Mouse (Mus musculus) midbrain, postnatal 0 days (tissue): ENCODE data around the gene Dennd5a. TPM values are rescaled to one million over a fixed set of nuclear protein-coding genes. Genes with fewer than 3 reads are reported as not detected.
"Not testable (repeated sequence)": the region's sequence is repeated elsewhere in the genome, so short reads cannot be mapped to it uniquely, and the experiment has no call there.

Experiments used
- ATAC-seq: fragments of 200-750 bp; cut with Nextera tagmentation; 2 replicates; pipeline ENCODE4 v1.8.0; 2017; ENCODE audit warnings: moderate number of reproducible peaks, mild to moderate bottlenecking, moderate TSS enrichment, moderate library complexity; ENCODE audit not compliant: low FRiP score
- DNase-seq: peaks from one replicate; pipeline ENCODE4 v3.0.0-alpha.2; 2015; ENCODE audit warnings: low spot score
- H3K27ac ChIP-seq: fragments of 300-500 bp; sonication (generic); 2 replicates; pipeline ENCODE4 v1.5.1; 2014; ENCODE audit warnings: low read depth, mild to moderate bottlenecking, low read length, mixed read lengths
- H3K27me3 ChIP-seq: fragments of 300-500 bp; sonication (generic); 2 replicates; pipeline ENCODE4 v1.6.1; 2014; ENCODE audit warnings: low read length, control low read depth, mixed read lengths; ENCODE audit not compliant: insufficient read depth
- H3K36me3 ChIP-seq: fragments of 300-500 bp; sonication (generic); 2 replicates; pipeline ENCODE4 v1.6.1; 2014; ENCODE audit warnings: low read length, control low read depth, mixed read lengths; ENCODE audit not compliant: insufficient read depth
- H3K4me1 ChIP-seq: fragments of 300-500 bp; sonication (generic); 2 replicates; pipeline ENCODE4 v1.6.1; 2014; ENCODE audit warnings: mild to moderate bottlenecking, control low read depth, antibody characterized with exemption, low read length, mixed read lengths; ENCODE audit not compliant: insufficient read depth
- H3K4me2 ChIP-seq: fragments of 300-500 bp; sonication (generic); 2 replicates; pipeline ENCODE4 v1.6.1; 2014; ENCODE audit warnings: low read depth, mild to moderate bottlenecking, low read length, mixed read lengths; ENCODE audit not compliant: poor library complexity, severe bottlenecking
- H3K4me3 ChIP-seq: fragments of 300-500 bp; sonication (generic); 2 replicates; pipeline ENCODE4 v1.5.1; 2014; ENCODE audit warnings: low read depth, mild to moderate bottlenecking, low read length, moderate library complexity
- H3K9ac ChIP-seq: fragments of 300-500 bp; sonication (generic); replicated peaks from 2 replicates; pipeline ENCODE4 v1.6.1; 2014; ENCODE audit warnings: mild to moderate bottlenecking, low read length, moderate library complexity, mixed read lengths; ENCODE audit not compliant: poor library complexity, severe bottlenecking
- H3K9me3 ChIP-seq: fragments of 300-500 bp; sonication (generic); 2 replicates; pipeline ENCODE4 v1.6.1; 2016; ENCODE audit warnings: low read length, control low read depth
- CTCF ChIP-seq: IDR thresholded peaks from 2 replicates; pipeline ENCODE4 v1.5.1; 2016; ENCODE audit warnings: antibody characterized with exemption, mild to moderate bottlenecking
- WGBS: fragments of 180-500 bp; shearing (Covaris S2); extraction: QIAGEN DNeasy Blood & Tissue Kit; methylation state at CpG from one replicate; pipeline ENCODE4 v1.1.7; 2014; 5-methylcytosine and 5-hydroxymethylcytosine counted together
- polyA plus RNA-seq: library from polyadenylated mRNA; unstranded; fragments of >200 nt; fragmentation: Nextera tagmentation; extraction: Ambion mirVana; gene quantifications from 2 replicates; pipeline ENCODE4 v1.2.1, GENCODE M21; 2015
- total RNA-seq: library from RNA; depleted of rRNA; stranded (reverse); fragments of >200 nt; gene quantifications from 2 replicates; pipeline ENCODE4 v1.2.3, GENCODE M21; 2014

Dennd5a gene
- total and polyA plus RNA-seq, 2 experiments from 2014 or later = 28.7 to 185 TPM

- Histone ChIP-seq H3K27ac (peak overlapping the region; percentile 83; the same call in 1 of the 2 replicates), H3K4me1 (no peaks in the 10 kb centered on the region), H3K36me3 (0 out of 2 replicates have a peak, but pooled peaks cover 4% of the 10 kb centered on the region), H3K4me3 (peak overlapping the region; percentile 44), H3K9ac (peak overlapping the region; percentile 51), H3K4me2 (peak overlapping the region; percentile 59), H3K27me3 (no peaks in the 10 kb centered on the region), H3K9me3 (no peaks in the 10 kb centered on the region)
- peak; percentile 65; the same call in 1 of the 2 replicates for ATAC-seq
- DNase-seq = no peak
- TF ChIP-seq CTCF = no peak
- under 1% methylated on average over 27 of the region's 27 CpGs for WGBS
Observed at GRCm38 (mm10) chr7:109985661-109986132, 25.4 kb upstream of the Dennd5a start.

GRCm38 (mm10) chr7:109984608-109985007 lies 24.3 kb upstream of the Dennd5a start:
- not testable (repeated sequence) for H3K27ac ChIP-seq, H3K4me3 ChIP-seq, ATAC-seq, H3K27me3 ChIP-seq, H3K4me1 ChIP-seq, H3K9me3 ChIP-seq, DNase-seq, H3K36me3 ChIP-seq, H3K9ac ChIP-seq
- 62% methylated on average over 5 of the region's 5 CpGs for WGBS
- peak overlapping the region; percentile 59; the same call in 1 of the 2 replicates for H3K4me2 ChIP-seq

GRCm38 (mm10) chr7:109977131-109977530 lies 16.9 kb upstream of the Dennd5a start:
- H3K9ac ChIP-seq, H3K27ac ChIP-seq, H3K27me3 ChIP-seq, ATAC-seq, H3K4me1 ChIP-seq, H3K4me3 ChIP-seq, DNase-seq, H3K4me2 ChIP-seq, H3K9me3 ChIP-seq: not testable (repeated sequence)
- H3K36me3 ChIP-seq = peaks cover 22% of the 10 kb centered on the region
- peak; percentile 51 for TF ChIP-seq CTCF
- WGBS = 74% methylated on average over 5 of the region's 5 CpGs

GRCm38 (mm10) chr7:109975966-109976715 lies 15.9 kb upstream of the Dennd5a start:
- WGBS = 93% methylated on average over 6 of the region's 6 CpGs

GRCm38 (mm10) chr7:109969542-109969941 lies 9.3 kb upstream of the Dennd5a start:
- Histone ChIP-seq H3K4me2 (no peak overlapping the region), H3K9me3 (no peaks in the 10 kb centered on the region), H3K4me1 (no peaks in the 10 kb centered on the region), H3K27ac (no peak overlapping the region; the same call in 1 of the 2 replicates), H3K9ac (no peak overlapping the region), H3K36me3 (peaks cover 5% of the 10 kb centered on the region), H3K27me3 (no peaks in the 10 kb centered on the region), H3K4me3 (no peak overlapping the region)
- TF ChIP-seq CTCF = no peak
- ATAC-seq (no peak), DNase-seq (no peak)

More at GRCm38 (mm10) chr7:109975966-109976715, 15.9 kb upstream of the Dennd5a start:
- Histone ChIP-seq H3K4me2 (no peak overlapping the region), H3K9ac (no peak overlapping the region), H3K4me3 (no peak overlapping the region), H3K27me3 (no peaks in the 10 kb centered on the region), H3K9me3 (no peaks in the 10 kb centered on the region), H3K4me1 (no peaks in the 10 kb centered on the region), H3K36me3 (peaks cover 21% of the 10 kb centered on the region), H3K27ac (no peak overlapping the region)
- DNase-seq (no peak), ATAC-seq (no peak)
- no peak for TF ChIP-seq CTCF

- no peaks in the 10 kb centered on the region for H3K9me3 ChIP-seq
- no peak overlapping the region; the same call in 1 of the 2 replicates for H3K27ac ChIP-seq
- no peak overlapping the region for H3K4me2 ChIP-seq
- no peak overlapping the region for H3K4me3 ChIP-seq
- H3K9ac ChIP-seq = no peak overlapping the region
- peak; percentile 44 for TF ChIP-seq CTCF
- H3K27me3 ChIP-seq = no peaks in the 10 kb centered on the region
- WGBS = 0% methylated on average over 1 of the region's 2 CpGs
- peak; percentile 94 for DNase-seq
- ATAC-seq = peak; percentile 79
- H3K4me1 ChIP-seq = no peaks in the 10 kb centered on the region
- peaks cover 5% of the 10 kb centered on the region for H3K36me3 ChIP-seq
Observed at GRCm38 (mm10) chr7:109968924-109969450, 8.7 kb upstream of the Dennd5a start.
